Mouse (Mus musculus): ENCODE measurements around the gene Mia3.

GRCm38 (mm10) chr1:183289576-183289975 lies 79.8 kb downstream of the Mia3 start:
- TF ChIP-seq CTCF (IDR thresholded peaks at IDR 0.05; ENCODE audit: borderline replicate concordance, extremely low read depth, insufficient read depth, insufficient read length) (no peak), POLR2A (IDR thresholded peaks at IDR 0.05; ENCODE audit: borderline replicate concordance, extremely low read depth, insufficient read depth, insufficient read length, poor library complexity, severe bottlenecking) (no peak)
